Comparison of ENCODE assay signal across 10 mouse cellular contexts in the genomic region with DNA sequence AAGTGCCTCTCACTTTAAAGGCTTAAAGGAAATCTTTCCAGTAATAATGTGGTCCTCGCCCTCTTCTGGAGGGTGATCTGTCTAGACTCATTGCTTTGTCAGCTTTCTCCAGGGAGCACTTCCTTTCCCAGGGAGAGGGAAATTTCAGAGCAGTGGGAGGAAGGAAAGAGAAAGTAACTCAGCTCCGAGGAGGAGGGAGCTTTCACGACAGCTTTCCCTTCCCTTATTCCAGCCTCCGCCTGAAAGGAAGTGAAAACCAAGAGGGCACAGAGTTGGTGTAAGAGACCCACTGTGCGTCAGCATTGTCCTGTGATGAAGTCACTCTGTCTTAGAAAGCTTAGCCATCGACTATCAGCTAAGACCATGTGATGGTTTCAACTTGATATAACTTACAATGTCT. TPM values are rescaled to one million over a fixed set of nuclear protein-coding genes. Genes with fewer than 3 reads are reported as not detected.
DNase-seq lines count a peak whose midpoint lies in the region; ATAC-seq lines count a peak whose summit lies in the region.
"Had no signal": no experiment of that assay in that cellular context is flagged by ENCODE, and none has a peak within 500 bp of the region (broad histone marks: within the 10 kb centered on the region; RNA-seq: fewer than 3 reads in every experiment).

No protein-coding gene starts in this region.

- H3K27ac ChIP-seq in neural tube, embryonic 15.5 days (replicated peaks): no peak overlapping the region
- H3K27ac ChIP-seq in heart, embryonic 15.5 days: peak overlapping the region; percentile 25; the same call in 1 of the 2 replicates
- no peak overlapping the region for H3K27ac ChIP-seq in liver, embryonic 13.5 days
- H3K27ac ChIP-seq: embryonic facial prominence, embryonic 15.5 days had no signal

- 59% methylated on average over 6 of the region's 6 CpGs for WGBS in neural tube, embryonic 15.5 days
- 21% methylated on average over 6 of the region's 6 CpGs for WGBS in heart, embryonic 15.5 days
- 13% methylated on average over 6 of the region's 6 CpGs for WGBS in liver, embryonic 13.5 days (ENCODE audit: insufficient replicate concordance)

- no peak for ATAC-seq in neural tube, embryonic 15.5 days (ENCODE audit: low FRiP score)
- peak; percentile 55; the same call in 1 of the 2 replicates for ATAC-seq in heart, embryonic 15.5 days (replicated peaks; ENCODE audit: insufficient number of reproducible peaks, insufficient read depth, low FRiP score, low read depth)
- no peak for ATAC-seq in liver, embryonic 13.5 days (ENCODE audit: low read depth)

- H3K9me3 ChIP-seq in neural tube, embryonic 15.5 days (replicated peaks): no peaks in the 10 kb centered on the region
- no peaks in the 10 kb centered on the region for H3K9me3 ChIP-seq in heart, embryonic 15.5 days (replicated peaks)
- no peaks in the 10 kb centered on the region for H3K9me3 ChIP-seq in liver, embryonic 13.5 days (replicated peaks)
- H3K9me3 ChIP-seq: embryonic facial prominence, embryonic 15.5 days; G1E had no signal

- no peak overlapping the region for H3K9ac ChIP-seq in neural tube, embryonic 15.5 days (replicated peaks)
- no peak overlapping the region for H3K9ac ChIP-seq in heart, embryonic 15.5 days
- H3K9ac ChIP-seq in liver, embryonic 13.5 days: no peak overlapping the region
- H3K9ac ChIP-seq: embryonic facial prominence, embryonic 15.5 days had no signal

- H3K27me3 ChIP-seq in neural tube, embryonic 15.5 days (replicated peaks): no peaks in the 10 kb centered on the region
- no peaks in the 10 kb centered on the region for H3K27me3 ChIP-seq in heart, embryonic 15.5 days
- no peaks in the 10 kb centered on the region for H3K27me3 ChIP-seq in liver, embryonic 13.5 days
- H3K27me3 ChIP-seq: embryonic facial prominence, embryonic 15.5 days had no signal

- intact Hi-C loops in left cerebral cortex, postnatal 14 days (cut with DNase I): no loop called here

- 0 out of 2 replicates have a peak overlapping the region, but pooled peaks have one; percentile 15 for H3K4me2 ChIP-seq in neural tube, embryonic 15.5 days
- H3K4me2 ChIP-seq in heart, embryonic 15.5 days: peak overlapping the region; percentile 19; the same call in 1 of the 2 replicates
- 0 out of 2 replicates have a peak overlapping the region, but pooled peaks have one; percentile 19 for H3K4me2 ChIP-seq in liver, embryonic 13.5 days
- H3K4me2 ChIP-seq: embryonic facial prominence, embryonic 15.5 days had no signal

- H3K36me3 ChIP-seq in neural tube, embryonic 15.5 days: no peaks in the 10 kb centered on the region
- no peaks in the 10 kb centered on the region for H3K36me3 ChIP-seq in heart, embryonic 15.5 days
- H3K36me3 ChIP-seq in liver, embryonic 13.5 days: no peaks in the 10 kb centered on the region
- H3K36me3 ChIP-seq: embryonic facial prominence, embryonic 15.5 days; G1E had no signal

- no peak for DNase-seq in neural tube, embryonic 10.5 days (ENCODE audit: extremely low spot score, low spot score)
- no peak for DNase-seq in liver, embryonic 13.5 days
- no peak for DNase-seq in left cerebral cortex, postnatal 14 days (ENCODE audit: low spot score in 2 of 2)
- no peak for DNase-seq in left cerebral cortex, adult 9 months (ENCODE audit: low spot score in 2 of 2)
- DNase-seq in natural killer cell, adult 2 months (ENCODE audit: low spot score in 2 of 2): no peak
- DNase-seq: layer of hippocampus, postnatal 36 days had no signal

- H3K4me3 ChIP-seq in neural tube, embryonic 15.5 days (replicated peaks): no peak overlapping the region
- H3K4me3 ChIP-seq in heart, embryonic 15.5 days: no peak overlapping the region
- H3K4me3 ChIP-seq in liver, embryonic 13.5 days (replicated peaks): no peak overlapping the region
- H3K4me3 ChIP-seq: embryonic facial prominence, embryonic 15.5 days had no signal

- no peaks in the 10 kb centered on the region; the same call in 1 of the 2 replicates for H3K4me1 ChIP-seq in neural tube, embryonic 15.5 days
- H3K4me1 ChIP-seq in heart, embryonic 15.5 days (replicated peaks): peaks cover 11% of the 10 kb centered on the region
- H3K4me1 ChIP-seq in liver, embryonic 13.5 days (replicated peaks): 0 out of 2 replicates have a peak, but pooled peaks cover 3% of the 10 kb centered on the region

RNA-seq across cellular contexts. Expression of a gene that starts 15.3 kb away (rescaled TPM):
- 5.0 and 6.0 TPM in 2 replicates for polyA plus RNA-seq in neural tube, embryonic 15.5 days (2015; fragmentation: Nextera tagmentation; extraction: Ambion mirVana)
- 9.5 and 10.2 TPM in 2 replicates for polyA plus RNA-seq in heart, embryonic 15.5 days (2015; fragmentation: Nextera tagmentation; extraction: Ambion mirVana)
- 0.93 and 1.8 TPM in 2 replicates for polyA plus RNA-seq in liver, embryonic 13.5 days (2015; fragmentation: Nextera tagmentation; extraction: Ambion mirVana)
- total RNA-seq in left cerebral cortex, postnatal 14 days (2021): 10 to 100 TPM; 10.7 to 12.0 TPM
